Mouse (Mus musculus) forebrain, embryonic 14.5 days (tissue): ENCODE results near the gene Fa2h. TPM values are rescaled to one million over a fixed set of nuclear protein-coding genes. Genes with fewer than 3 reads are reported as not detected.

Experiments used
- ATAC-seq: fragments of 200-750 bp; cut with Nextera tagmentation; 2 replicates; pipeline ENCODE4 v1.8.0; 2017; ENCODE audit warnings: mild to moderate bottlenecking, moderate library complexity
- DNase-seq: peaks from one replicate; pipeline ENCODE4 v3.0.0-alpha.2; 2015; ENCODE audit warnings: low spot score
- H3K27ac ChIP-seq: fragments of 300-500 bp; sonication (generic); 2 replicates; pipeline ENCODE4 v1.5.1; 2014; ENCODE audit warnings: low read depth, mild to moderate bottlenecking, control low read depth, low read length, moderate library complexity
- H3K27me3 ChIP-seq: fragments of 300-500 bp; sonication (generic); replicated peaks from 2 replicates; pipeline ENCODE4 v1.6.1; 2014; ENCODE audit warnings: low read length, control low read depth, mixed read lengths; ENCODE audit not compliant: control insufficient read depth, insufficient read depth
- H3K36me3 ChIP-seq: fragments of 300-500 bp; sonication (generic); 2 replicates; pipeline ENCODE4 v1.6.1; 2014; ENCODE audit warnings: low read length, control low read depth; ENCODE audit not compliant: control insufficient read depth, insufficient read depth
- H3K4me1 ChIP-seq: fragments of 300-500 bp; sonication (generic); 2 replicates; pipeline ENCODE4 v1.6.1; 2014; ENCODE audit warnings: antibody characterized with exemption, low read length, control low read depth; ENCODE audit not compliant: control insufficient read depth, insufficient read depth
- H3K4me2 ChIP-seq: fragments of 300-500 bp; sonication (generic); 2 replicates; pipeline ENCODE4 v1.6.1; 2014; ENCODE audit warnings: mild to moderate bottlenecking, control low read depth, low read length
- H3K4me3 ChIP-seq: fragments of 300-500 bp; sonication (generic); 2 replicates; pipeline ENCODE4 v1.5.1; 2014; ENCODE audit warnings: low read depth, low read length, control low read depth
- H3K9ac ChIP-seq: fragments of 300-500 bp; sonication (generic); 2 replicates; pipeline ENCODE4 v1.6.1; 2014; ENCODE audit warnings: mild to moderate bottlenecking, low read length, control low read depth, moderate library complexity
- H3K9me3 ChIP-seq: fragments of 300-500 bp; sonication (generic); replicated peaks from 2 replicates; pipeline ENCODE4 v1.6.1; 2016; ENCODE audit warnings: low read length, control low read depth, mixed read lengths; ENCODE audit not compliant: control insufficient read depth
- WGBS: fragments of 180-500 bp; shearing (Covaris S2); extraction: QIAGEN DNeasy Blood & Tissue Kit; methylation state at CpG from one replicate; pipeline ENCODE4 v1.1.7; 2014; 5-methylcytosine and 5-hydroxymethylcytosine counted together
- polyA plus RNA-seq: library from polyadenylated mRNA; unstranded; fragments of >200 nt; fragmentation: Nextera tagmentation; extraction: Ambion mirVana; gene quantifications from 2 replicates; pipeline ENCODE4 v1.2.1, GENCODE M21; 2014

The Fa2h gene
- polyA plus RNA-seq, 1 experiment from 2014 or later: not detected

- Histone ChIP-seq H3K4me3 (no peak overlapping the region), H3K27ac (no peak overlapping the region), H3K4me2 (no peak overlapping the region), H3K36me3 (no peaks in the 10 kb centered on the region), H3K9me3 (no peaks in the 10 kb centered on the region), H3K27me3 (no peaks in the 10 kb centered on the region), H3K9ac (no peak overlapping the region), H3K4me1 (no peaks in the 10 kb centered on the region)
- ATAC-seq (no peak), DNase-seq (no peak)
- 88% methylated on average over 10 of the region's 10 CpGs for whole genome bisulfite sequencing
Observed at GRCm38 (mm10) chr8:111417222-111417621, 23.6 kb upstream of the Fa2h start.

- no peak overlapping the region for H3K4me3 ChIP-seq
- no peak overlapping the region for H3K27ac ChIP-seq
- ATAC-seq (no peak), DNase-seq (no peak)
- no peaks in the 10 kb centered on the region for H3K36me3 ChIP-seq
- no peaks in the 10 kb centered on the region for H3K4me1 ChIP-seq
- no peak overlapping the region for H3K4me2 ChIP-seq
- no peak overlapping the region for H3K9ac ChIP-seq
- no peaks in the 10 kb centered on the region for H3K27me3 ChIP-seq
- H3K9me3 ChIP-seq: no peaks in the 10 kb centered on the region
- 50% methylated on average over 4 of the region's 4 CpGs for WGBS
Observed at GRCm38 (mm10) chr8:111403391-111403790, 9.8 kb upstream of the Fa2h start.

GRCm38 (mm10) chr8:111391268-111391667 is 2.4 kb downstream of the Fa2h start:
- Histone ChIP-seq H3K36me3 (no peaks in the 10 kb centered on the region), H3K9me3 (no peaks in the 10 kb centered on the region), H3K9ac (no peak overlapping the region), H3K4me3 (no peak overlapping the region), H3K27me3 (peaks cover 47% of the 10 kb centered on the region), H3K4me2 (no peak overlapping the region), H3K4me1 (0 out of 2 replicates have a peak, but pooled peaks cover 3% of the 10 kb centered on the region), H3K27ac (no peak overlapping the region)
- DNase-seq: no peak
- ATAC-seq: no peak
- 16% methylated on average over 3 of the region's 3 CpGs for WGBS

DNA sequence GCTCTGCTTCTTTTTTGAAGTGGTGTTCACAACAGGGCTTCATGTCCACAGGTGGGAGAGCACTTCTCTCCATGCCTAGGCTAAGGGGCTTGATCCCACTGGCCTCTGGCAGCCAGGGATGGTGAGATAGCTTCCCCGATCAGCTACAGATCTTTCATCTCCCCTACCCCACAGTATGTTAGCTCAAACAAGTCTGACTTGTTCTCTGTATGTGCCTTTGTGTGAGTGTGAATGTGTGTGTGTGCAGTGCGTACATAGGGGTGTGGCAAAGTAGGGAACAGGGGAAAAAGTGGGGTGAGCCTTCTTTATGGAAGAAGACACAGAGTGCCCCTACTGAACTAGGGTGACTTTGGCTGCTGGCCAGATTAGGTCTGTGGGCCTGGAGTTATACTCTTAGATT is 2.8 kb downstream of the Fa2h start:
- no peaks in the 10 kb centered on the region for H3K36me3 ChIP-seq
- no peak overlapping the region for H3K9ac ChIP-seq
- ATAC-seq (no peak), DNase-seq (no peak)
- H3K4me1 ChIP-seq: 0 out of 2 replicates have a peak, but pooled peaks cover 3% of the 10 kb centered on the region
- no peak overlapping the region for H3K27ac ChIP-seq
- H3K9me3 ChIP-seq: no peaks in the 10 kb centered on the region
- H3K27me3 ChIP-seq: peaks cover 43% of the 10 kb centered on the region
- no peak overlapping the region for H3K4me2 ChIP-seq
- 81% methylated on average over 2 of the region's 2 CpGs for WGBS
- no peak overlapping the region for H3K4me3 ChIP-seq

- Histone ChIP-seq H3K9ac (no peak overlapping the region), H3K27me3 (peaks cover 32% of the 10 kb centered on the region)
- no peak for ATAC-seq
Observed at GRCm38 (mm10) chr8:111389581-111389980, 4.0 kb downstream of the Fa2h start.

DNA sequence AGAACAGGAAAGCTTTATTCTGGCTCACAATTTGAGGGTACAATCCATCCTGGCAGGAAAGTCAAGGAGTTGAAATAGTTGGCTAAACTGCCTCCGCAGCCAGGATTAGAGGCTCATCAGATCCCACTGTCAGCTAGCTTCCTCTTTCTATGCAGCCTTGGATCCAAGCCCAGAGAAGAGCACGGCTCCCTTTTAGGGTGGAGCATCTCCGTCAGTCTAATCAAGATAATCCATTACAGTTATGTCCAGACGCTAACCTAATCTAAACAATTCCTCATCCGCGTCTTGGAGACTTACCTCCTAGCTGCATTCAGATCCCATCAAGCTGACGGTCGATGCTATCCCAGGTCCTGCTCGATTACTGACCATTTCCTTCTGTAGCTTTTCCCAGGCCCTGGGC is 7.7 kb downstream of the Fa2h start:
- Histone ChIP-seq H3K9ac (no peak overlapping the region), H3K4me1 (no peaks in the 10 kb centered on the region), H3K4me2 (no peak overlapping the region), H3K36me3 (no peaks in the 10 kb centered on the region), H3K4me3 (no peak overlapping the region), H3K27ac (no peak overlapping the region), H3K9me3 (no peaks in the 10 kb centered on the region), H3K27me3 (0 out of 2 replicates have a peak, but pooled peaks cover 3% of the 10 kb centered on the region)
- 75% methylated on average over 9 of the region's 9 CpGs for WGBS
- no peak for DNase-seq
- ATAC-seq: no peak

More at GRCm38 (mm10) chr8:111389581-111389980, 4.0 kb downstream of the Fa2h start:
- Histone ChIP-seq H3K4me2 (no peak overlapping the region), H3K27ac (no peak overlapping the region), H3K4me3 (no peak overlapping the region), H3K4me1 (0 out of 2 replicates have a peak, but pooled peaks cover 3% of the 10 kb centered on the region), H3K36me3 (no peaks in the 10 kb centered on the region), H3K9me3 (no peaks in the 10 kb centered on the region)
- 83% methylated on average over 4 of the region's 4 CpGs for WGBS
- no peak for DNase-seq

DNA sequence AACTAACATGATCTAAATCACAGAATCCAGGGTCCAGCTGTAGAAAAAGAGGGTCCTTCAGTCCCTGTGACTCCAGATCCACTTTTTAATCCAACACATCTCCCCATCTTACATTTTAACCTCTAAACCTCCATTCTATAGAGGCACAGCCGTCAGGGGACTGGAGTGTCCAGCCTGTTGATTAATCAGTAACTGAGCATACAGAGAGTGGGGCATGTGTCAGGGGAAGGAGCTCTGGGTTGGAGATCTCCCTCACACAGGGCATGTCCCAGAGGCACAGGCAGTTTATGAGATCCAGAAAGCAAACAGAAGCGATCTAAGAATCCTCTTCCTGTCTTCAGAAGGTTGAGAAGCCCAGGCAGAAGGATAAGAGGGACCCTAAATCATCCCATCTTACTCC is 9.0 kb downstream of the Fa2h start:
- Histone ChIP-seq H3K9me3 (no peaks in the 10 kb centered on the region), H3K36me3 (no peaks in the 10 kb centered on the region), H3K4me1 (no peaks in the 10 kb centered on the region), H3K27me3 (0 out of 2 replicates have a peak, but pooled peaks cover 3% of the 10 kb centered on the region), H3K9ac (no peak overlapping the region), H3K4me3 (no peak overlapping the region), H3K27ac (no peak overlapping the region), H3K4me2 (no peak overlapping the region)
- ATAC-seq (no peak), DNase-seq (no peak)
- WGBS: 66% methylated on average over 2 of the region's 2 CpGs

- no peak for DNase-seq
- H3K4me2 ChIP-seq: no peak overlapping the region
- H3K27ac ChIP-seq: no peak overlapping the region
- H3K9me3 ChIP-seq: no peaks in the 10 kb centered on the region
- H3K9ac ChIP-seq: no peak overlapping the region
- no peak for ATAC-seq
- 57% methylated on average over 6 of the region's 6 CpGs for WGBS
- no peaks in the 10 kb centered on the region for H3K27me3 ChIP-seq
- no peaks in the 10 kb centered on the region for H3K4me1 ChIP-seq
- no peaks in the 10 kb centered on the region for H3K36me3 ChIP-seq
- H3K4me3 ChIP-seq: no peak overlapping the region
Observed at GRCm38 (mm10) chr8:111375192-111375591, 18.4 kb downstream of the Fa2h start.

DNA sequence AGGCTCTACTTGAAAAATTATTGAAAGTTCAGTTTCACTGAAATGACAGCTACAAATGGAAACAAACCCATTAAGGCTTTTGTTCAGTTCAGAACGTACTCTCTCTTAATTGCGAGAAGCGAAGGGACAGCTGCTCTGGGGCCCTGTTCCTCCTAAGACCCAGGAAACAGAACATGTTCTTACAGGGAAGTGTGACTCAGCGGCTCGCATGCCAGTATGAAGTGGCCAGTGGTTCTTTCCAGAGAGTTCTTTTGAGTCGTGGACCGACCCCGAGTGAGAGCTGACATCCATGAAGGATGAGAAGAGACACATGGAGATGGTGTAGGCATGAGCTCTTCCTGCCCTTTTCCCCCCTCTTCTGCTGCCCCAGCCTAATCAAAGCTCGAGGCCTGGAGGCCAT is 23.9 kb downstream of the Fa2h start:
- Histone ChIP-seq H3K4me3 (no peak overlapping the region), H3K9me3 (no peaks in the 10 kb centered on the region), H3K36me3 (no peaks in the 10 kb centered on the region), H3K27me3 (no peaks in the 10 kb centered on the region), H3K4me2 (no peak overlapping the region), H3K9ac (no peak overlapping the region), H3K27ac (no peak overlapping the region), H3K4me1 (no peaks in the 10 kb centered on the region)
- 92% methylated on average over 9 of the region's 9 CpGs for WGBS
- ATAC-seq (no peak), DNase-seq (no peak)
